Mouse (Mus musculus) MEL (cell line): ENCODE results near the gene Rps10. TPM values are rescaled to one million over a fixed set of nuclear protein-coding genes. Genes with fewer than 3 reads are reported as not detected.

Experiments
- DNase-seq: peaks from one replicate; pipeline ENCODE4 v3.0.0; 2011; ENCODE audit warnings: low read depth, low spot score
- H3K27ac ChIP-seq: 2 replicates; pipeline ENCODE4 v1.5.1; 2012; ENCODE audit warnings: low read depth, mild to moderate bottlenecking, control low read depth, low read length, moderate library complexity; ENCODE audit not compliant: control insufficient read depth
- H3K27me3 ChIP-seq, 2 experiments: fragments of 150-350 bp in 1 of 2; sonication (generic) in 1 of 2; 2 replicates each; pipeline ENCODE4 v1.6.1; 2012; ENCODE audit warnings: low read length in 2 of 2, mild to moderate bottlenecking in 2 of 2, improper control_type of control experiment in 1 of 2, moderate library complexity in 1 of 2; ENCODE audit not compliant: insufficient read depth in 2 of 2, control insufficient read depth in 1 of 2
- H3K36me3 ChIP-seq, 2 experiments: 2 replicates each; pipeline ENCODE4 v1.6.1; 2012 to 2014; ENCODE audit warnings: low read length in 2 of 2, improper control_type of control experiment in 1 of 2, inconsistent platforms in 1 of 2, mild to moderate bottlenecking in 1 of 2; ENCODE audit not compliant: insufficient read depth in 2 of 2, control insufficient read depth in 1 of 2
- H3K4me1 ChIP-seq, 2 experiments: fragments of 150-350 bp in 1 of 2; sonication (generic) in 1 of 2; 2 replicates each; pipeline ENCODE4 v1.6.1; 2012; ENCODE audit warnings: low read length in 2 of 2, improper control_type of control experiment in 1 of 2, mild to moderate bottlenecking in 1 of 2; ENCODE audit not compliant: insufficient read depth in 2 of 2, control insufficient read depth in 1 of 2
- H3K4me3 ChIP-seq, 2 experiments: fragments of 150-350 bp in 1 of 2; sonication (generic) in 1 of 2; 2 replicates each; pipeline ENCODE4 v1.5.1; 2012; ENCODE audit warnings: low read depth in 2 of 2, low read length in 2 of 2, mild to moderate bottlenecking in 2 of 2, moderate library complexity in 2 of 2, control low read depth in 1 of 2, improper control_type of control experiment in 1 of 2; ENCODE audit not compliant: control insufficient read depth in 1 of 2, insufficient read depth in 1 of 2
- H3K79me2 ChIP-seq: 2 replicates; pipeline ENCODE4 v1.6.1; 2012; ENCODE audit warnings: mild to moderate bottlenecking, low read length, moderate library complexity; ENCODE audit not compliant: control insufficient read depth, poor library complexity, insufficient read depth
- H3K9ac ChIP-seq: 2 replicates; pipeline ENCODE4 v1.6.1; 2012; ENCODE audit warnings: low read depth, mild to moderate bottlenecking, control low read depth, low read length, moderate library complexity; ENCODE audit not compliant: control insufficient read depth, poor library complexity, severe bottlenecking
- H3K9me3 ChIP-seq: fragments of 150-350 bp; sonication (generic); replicated peaks from 2 replicates; pipeline ENCODE4 v1.6.1; 2012; ENCODE audit warnings: mild to moderate bottlenecking, low read length, improper control_type of control experiment, moderate library complexity; ENCODE audit not compliant: insufficient read depth
- BHLHE40 ChIP-seq: IDR thresholded peaks from 2 replicates; pipeline ENCODE4 v1.6.1; 2012; ENCODE audit warnings: low read depth, mild to moderate bottlenecking, inconsistent platforms, low read length, improper control_type of control experiment, borderline replicate concordance
- CHD2 ChIP-seq: IDR thresholded peaks from 2 replicates; pipeline ENCODE4 v1.6.1; 2011; ENCODE audit warnings: low read length, improper control_type of control experiment
- E2F4 ChIP-seq: IDR thresholded peaks from 2 replicates; pipeline ENCODE4 v1.6.1; 2011; ENCODE audit warnings: low read depth, low read length, improper control_type of control experiment, borderline replicate concordance
- ELF1 ChIP-seq: IDR thresholded peaks from 2 replicates; pipeline ENCODE4 v1.6.1; 2014; ENCODE audit warnings: low read depth, mild to moderate bottlenecking, inconsistent platforms, low read length, improper control_type of control experiment, moderate library complexity
- ETS1 ChIP-seq: IDR thresholded peaks from 2 replicates; pipeline ENCODE4 v1.6.1; 2012; ENCODE audit warnings: low read depth, mild to moderate bottlenecking, inconsistent platforms, low read length, improper control_type of control experiment, moderate library complexity
- GABPA ChIP-seq: IDR thresholded peaks from 2 replicates; pipeline ENCODE4 v1.6.1; 2012; ENCODE audit warnings: low read depth, mild to moderate bottlenecking, inconsistent platforms, low read length, improper control_type of control experiment, moderate library complexity
- GATA1 ChIP-seq: IDR thresholded peaks from 2 replicates; pipeline ENCODE4 v1.6.1; 2011; ENCODE audit warnings: low read depth, low read length, improper control_type of control experiment
- HCFC1 ChIP-seq: IDR thresholded peaks from 2 replicates; pipeline ENCODE4 v1.6.1; 2012; ENCODE audit warnings: low read depth, mild to moderate bottlenecking, inconsistent platforms, low read length, improper control_type of control experiment, moderate library complexity
- JUND ChIP-seq: IDR thresholded peaks from 2 replicates; pipeline ENCODE4 v1.6.1; 2011; ENCODE audit warnings: low read depth, mild to moderate bottlenecking, improper control_type of control experiment, low read length
- KAT2A ChIP-seq: conservative IDR thresholded peaks from 2 replicates; pipeline ENCODE4 v1.6.1; 2012; ENCODE audit warnings: low read depth, low read length, improper control_type of control experiment, inconsistent platforms
- MAFK ChIP-seq: IDR thresholded peaks from 2 replicates; pipeline ENCODE4 v1.6.1; 2011; ENCODE audit warnings: low read depth, mild to moderate bottlenecking, low read length, improper control_type of control experiment, borderline replicate concordance
- MAZ ChIP-seq: IDR thresholded peaks from 2 replicates; pipeline ENCODE4 v1.6.1; 2012; ENCODE audit warnings: low read depth, mild to moderate bottlenecking, inconsistent platforms, low read length, improper control_type of control experiment
- MXI1 ChIP-seq: IDR thresholded peaks from 2 replicates; pipeline ENCODE4 v1.6.1; 2011; ENCODE audit warnings: mild to moderate bottlenecking, low read depth, low read length, improper control_type of control experiment
- NELFE ChIP-seq: IDR thresholded peaks from 2 replicates; pipeline ENCODE4 v1.6.1; 2011; ENCODE audit warnings: low read depth, low read length, improper control_type of control experiment
- NRF1 ChIP-seq: IDR thresholded peaks from 2 replicates; pipeline ENCODE4 v1.6.1; 2014; ENCODE audit warnings: low read depth, mild to moderate bottlenecking, inconsistent platforms, low read length, improper control_type of control experiment, moderate library complexity; ENCODE audit not compliant: poor library complexity, insufficient read depth, severe bottlenecking
- POLR2A ChIP-seq, 2 experiments: IDR thresholded peaks; 2 replicates each; pipeline ENCODE4 v1.6.1; 2011 to 2012; ENCODE audit warnings: low read length in 2 of 2, mild to moderate bottlenecking in 2 of 2, control low read depth in 1 of 2, improper control_type of control experiment in 1 of 2, low read depth in 1 of 2, moderate library complexity in 1 of 2; ENCODE audit not compliant: control insufficient read depth in 1 of 2, insufficient read depth in 1 of 2, poor library complexity in 1 of 2
- POLR2AphosphoS2 ChIP-seq: IDR thresholded peaks from 2 replicates; pipeline ENCODE4 v1.6.1; 2011; ENCODE audit warnings: low read length, improper control_type of control experiment
- RCOR1 ChIP-seq: IDR thresholded peaks from 2 replicates; pipeline ENCODE4 v1.6.1; 2012; ENCODE audit warnings: low read depth, mild to moderate bottlenecking, inconsistent platforms, low read length, improper control_type of control experiment
- SMC3 ChIP-seq: IDR thresholded peaks from 2 replicates; pipeline ENCODE4 v1.6.1; 2011; ENCODE audit warnings: low read depth, low read length, improper control_type of control experiment
- TAL1 ChIP-seq: IDR thresholded peaks from 2 replicates; pipeline ENCODE4 v1.6.1; 2012; ENCODE audit warnings: mild to moderate bottlenecking, inconsistent platforms, low read length, moderate library complexity, mixed read lengths
- TBP ChIP-seq: IDR thresholded peaks from 2 replicates; pipeline ENCODE4 v1.8.0; 2011; ENCODE audit warnings: low read depth, low read length, improper control_type of control experiment
- TCF12 ChIP-seq: IDR thresholded peaks from 2 replicates; pipeline ENCODE4 v1.6.1; 2014; ENCODE audit warnings: low read depth, mild to moderate bottlenecking, inconsistent platforms, low read length, improper control_type of control experiment, moderate library complexity
- ZC3H11A ChIP-seq: IDR thresholded peaks from 2 replicates; pipeline ENCODE4 v1.6.1; 2012; ENCODE audit warnings: low read depth, mild to moderate bottlenecking, inconsistent platforms, low read length, improper control_type of control experiment
- ZMIZ1 ChIP-seq: IDR thresholded peaks from 2 replicates; pipeline ENCODE4 v1.6.1; 2012; ENCODE audit warnings: low read depth, mild to moderate bottlenecking, inconsistent platforms, low read length, improper control_type of control experiment, moderate library complexity
- polyA plus RNA-seq, 2 experiments: library from polyadenylated mRNA; stranded (reverse) in 1 of 2; unstranded in 1 of 2; fragments of >175 nt in 1 of 2; fragments of >200 nt in 1 of 2; gene quantifications; 2 replicates each; pipeline versions ENCODE4 v1.2.1 to v1.2.4; 2012; ENCODE audit warnings: low replicate concordance in 2 of 2, low read depth in 1 of 2; ENCODE audit not compliant: insufficient read length in 2 of 2, insufficient read depth in 1 of 2, missing spikeins in 1 of 2
- total RNA-seq: library from RNA; depleted of rRNA; stranded (reverse); fragments of 300-350 nt; gene quantifications from 2 replicates; pipeline ENCODE4 v1.2.3, GENCODE M21; 2012

Rps10 gene
- total and polyA plus RNA-seq, 3 experiments = 3,057 to 3,899 (median 3,166) TPM

DNA sequence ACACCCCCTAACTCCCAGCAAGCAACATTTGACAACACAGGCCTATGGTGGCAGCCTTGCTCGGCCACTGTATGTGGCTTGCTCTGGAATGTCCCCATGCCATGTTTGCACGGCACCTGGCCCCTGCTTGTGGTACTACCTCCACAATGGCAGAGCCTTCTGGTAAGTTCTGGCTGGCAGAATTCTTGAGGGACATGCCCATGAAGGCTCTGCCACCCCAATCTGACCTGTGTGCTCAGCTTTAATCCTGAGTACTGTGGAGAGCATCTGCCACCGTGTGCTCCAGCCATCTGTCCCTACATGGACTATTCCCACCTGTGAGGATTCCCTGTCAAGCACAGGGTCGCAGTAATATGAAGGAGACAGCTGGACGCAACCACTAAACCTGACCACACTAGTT lies 35.6 kb downstream of the Rps10 start:
- peaks cover 13 to 19% of the 10 kb centered on the region in 2 experiments for H3K4me1 ChIP-seq
- TF ChIP-seq E2F4 (no peak), TCF12 (no peak), ZMIZ1 (no peak), ELF1 (no peak), NRF1 (no peak), MXI1 (no peak), POLR2AphosphoS2 (no peak), BHLHE40 (no peak), HCFC1 (no peak), NELFE (no peak), ETS1 (no peak), JUND (no peak), CHD2 (no peak)
- no peaks in the 10 kb centered on the region for H3K9me3 ChIP-seq
- H3K27me3 ChIP-seq = no peaks in the 10 kb centered on the region
- peaks cover 66% of the 10 kb centered on the region for H3K79me2 ChIP-seq
- no peak for DNase-seq
- H3K9ac ChIP-seq = no peak overlapping the region
- no peak overlapping the region for H3K27ac ChIP-seq
- peaks cover 2 to 14% of the 10 kb centered on the region in 2 experiments for H3K36me3 ChIP-seq
- H3K4me3 ChIP-seq = no peak overlapping the region

DNA sequence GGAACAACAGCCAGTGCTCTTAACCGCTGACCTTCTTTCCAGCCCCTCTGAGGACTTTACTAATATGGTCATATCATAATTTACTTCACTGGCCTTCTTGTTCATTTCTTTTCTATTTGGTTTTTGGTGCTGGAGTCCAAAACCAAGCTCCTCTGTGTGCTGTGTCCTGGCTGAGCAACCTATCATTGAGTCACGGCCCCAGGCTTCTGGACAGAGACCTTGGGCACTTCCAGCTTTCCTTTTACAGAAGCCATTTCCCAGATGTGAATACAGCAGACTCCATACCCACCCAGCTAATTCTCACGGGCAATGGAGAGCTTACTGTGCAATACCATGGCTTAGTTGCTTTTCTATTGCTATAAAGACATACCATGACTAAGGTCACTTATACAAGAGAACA lies 36.2 kb downstream of the Rps10 start:
- Histone ChIP-seq H3K27me3 (no peaks in the 10 kb centered on the region), H3K27ac (no peak overlapping the region), H3K9ac (no peak overlapping the region), H3K4me3 (no peak overlapping the region), H3K36me3 (peaks cover 0 to 11% of the 10 kb centered on the region in 2 experiments; a peak in 3 of 4 replicates), H3K4me1 (peaks cover 13 to 17% of the 10 kb centered on the region in 2 experiments), H3K79me2 (peaks cover 63% of the 10 kb centered on the region), H3K9me3 (no peaks in the 10 kb centered on the region)
- DNase-seq = no peak
- TF ChIP-seq BHLHE40 = no peak
- no peak for TF ChIP-seq POLR2A (IDR thresholded peaks at IDR 0.05; ENCODE audit: control insufficient read depth in 1 of 2, insufficient read depth in 1 of 2, low read depth in 1 of 2, low read length in 2 of 2, poor library complexity in 1 of 2)
- TF ChIP-seq TAL1 = no peak
- no peak for TF ChIP-seq ETS1
- no peak for TF ChIP-seq GATA1
- no peak for TF ChIP-seq RCOR1
- TF ChIP-seq MAZ = no peak
- no peak for TF ChIP-seq ZC3H11A
- TF ChIP-seq MXI1 = no peak
- no peak for TF ChIP-seq MAFK
- TF ChIP-seq TBP = no peak
- no peak for TF ChIP-seq POLR2AphosphoS2
- TF ChIP-seq GABPA = no peak
- no peak for TF ChIP-seq ZMIZ1
- TF ChIP-seq SMC3 = no peak
- TF ChIP-seq KAT2A = no peak
- TF ChIP-seq NRF1 = no peak
